Mouse (Mus musculus) embryonic fibroblast, embryonic 13.5 days (primary cell): ENCODE results near the gene Lfng.

Experiments used
- CTCF ChIP-seq: IDR thresholded peaks from 2 replicates; pipeline ENCODE4 v1.5.1; 2011; ENCODE audit warnings: mild to moderate bottlenecking, control low read depth, low read length, moderate library complexity, borderline replicate concordance; ENCODE audit not compliant: insufficient read depth
- POLR2A ChIP-seq: IDR thresholded peaks from 2 replicates; pipeline ENCODE4 v1.6.1; 2011; ENCODE audit warnings: low read depth, mild to moderate bottlenecking, control low read depth, low read length, moderate library complexity

DNA sequence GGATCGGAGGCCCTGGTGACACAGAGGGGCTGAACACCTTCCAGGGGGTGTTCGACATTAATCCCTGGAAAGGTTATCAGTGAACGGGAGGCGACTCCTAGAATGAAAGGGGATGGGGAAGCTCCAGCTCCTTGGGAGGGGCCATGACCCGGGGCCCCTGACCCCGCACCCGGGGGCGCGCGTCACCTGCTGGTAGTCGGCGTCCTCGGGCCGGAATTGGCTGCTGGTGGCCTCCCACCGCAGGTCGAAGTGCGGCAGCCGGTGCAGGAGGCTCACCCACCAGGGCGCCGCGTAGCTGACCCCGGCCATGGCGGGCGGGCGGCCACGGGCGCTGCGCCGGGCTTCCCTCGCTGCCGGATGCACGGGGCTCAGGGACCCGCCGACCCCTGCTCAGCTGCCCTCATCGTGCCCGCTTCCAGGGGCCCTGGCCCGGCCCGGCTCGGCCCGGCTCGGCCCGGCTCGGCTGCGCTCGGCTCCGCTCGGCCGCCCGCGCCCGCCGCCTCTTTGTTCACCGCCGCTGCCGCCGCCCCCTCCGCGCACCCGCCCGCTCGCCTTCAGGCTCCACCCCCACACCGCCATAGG is 41.5 kb downstream of the Lfng start, which contains the start of gene Ttyh3:
- TF ChIP-seq CTCF (no peak), POLR2A (no peak; the same call in 1 of the 2 replicates)
